Comparison of ENCODE assay signal across 10 mouse cellular contexts in the genomic region with DNA sequence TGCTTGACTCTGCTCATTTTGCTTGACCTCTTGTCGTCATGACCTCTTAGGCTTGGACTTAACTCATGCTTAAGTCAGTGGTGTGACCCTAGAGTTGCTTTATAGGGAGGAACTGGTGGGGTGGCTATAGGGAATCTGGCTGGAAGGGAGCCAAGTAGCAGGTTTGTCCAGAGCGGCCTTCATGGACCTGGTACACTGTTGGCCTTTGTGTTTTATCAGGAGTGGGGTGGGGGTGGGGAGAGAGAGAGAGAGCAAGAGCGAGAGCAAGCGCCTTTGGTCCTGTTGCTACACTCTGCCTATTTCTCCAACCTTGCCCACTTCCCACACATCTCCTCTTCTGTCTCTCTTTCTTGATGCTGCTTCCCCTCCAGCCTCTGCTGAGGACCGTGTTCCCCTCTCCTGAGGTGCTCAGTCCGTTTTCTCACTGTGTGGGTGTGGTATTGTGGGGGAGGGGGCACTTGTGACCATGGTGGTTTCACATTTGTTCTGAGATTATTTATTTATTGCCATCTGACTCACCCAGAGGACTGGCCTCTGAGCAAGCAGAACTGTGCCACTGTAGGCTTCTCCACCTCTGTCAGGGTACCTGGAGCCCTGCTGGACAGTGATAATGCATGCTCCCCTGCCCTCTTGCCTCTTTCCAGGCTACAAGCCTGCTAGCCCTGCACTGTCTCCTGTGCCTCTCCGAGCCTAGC. TPM values are rescaled to one million over a fixed set of nuclear protein-coding genes. Genes with fewer than 3 reads are reported as not detected.
DNase-seq lines count a peak whose midpoint lies in the region; ATAC-seq and TF ChIP-seq lines count a peak whose summit lies in the region.
"Had no signal": no experiment of that assay in that cellular context is flagged by ENCODE, and none has a peak within 500 bp of the region (broad histone marks: within the 10 kb centered on the region; RNA-seq: fewer than 3 reads in every experiment).

No protein-coding gene starts in this region.

- H3K4me1 ChIP-seq in heart, postnatal 0 days (ENCODE audit: control insufficient read depth, insufficient read depth): peaks cover 7% of the 10 kb centered on the region
- H3K4me1 ChIP-seq in MEL (ENCODE audit: control insufficient read depth in 1 of 2, insufficient read depth in 2 of 2, low read length in 2 of 2): peaks cover 3 to 18% of the 10 kb centered on the region in 2 experiments; a peak in 3 of 4 replicates

- no peaks in the 10 kb centered on the region for H3K27me3 ChIP-seq in heart, postnatal 0 days (ENCODE audit: control insufficient read depth, insufficient read depth, low read length)
- no peaks in the 10 kb centered on the region for H3K27me3 ChIP-seq in MEL (ENCODE audit: control insufficient read depth in 1 of 2, insufficient read depth in 2 of 2, low read length in 2 of 2)

- TF ChIP-seq EP300 in heart, postnatal 0 days (IDR thresholded peaks at IDR 0.05; ENCODE audit: low read depth): no peak
- no peak for TF ChIP-seq EP300 in MEL (IDR thresholded peaks at IDR 0.05; ENCODE audit: low read depth in 1 of 2, low read length in 2 of 2)

- H3K4me3 ChIP-seq in heart, postnatal 0 days (ENCODE audit: low read depth, low read length): no peak overlapping the region
- no peak overlapping the region; a peak in 1 of 4 replicates for H3K4me3 ChIP-seq in MEL (ENCODE audit: control insufficient read depth in 1 of 2, insufficient read depth in 1 of 2, low read depth in 2 of 2, low read length in 2 of 2)

- no peaks in the 10 kb centered on the region for H3K9me3 ChIP-seq in heart, postnatal 0 days (replicated peaks; ENCODE audit: control insufficient read depth, low read length)
- H3K9me3 ChIP-seq in MEL (replicated peaks; ENCODE audit: insufficient read depth, low read length): no peaks in the 10 kb centered on the region

- peak; percentile 11 for DNase-seq in heart, postnatal 0 days (ENCODE audit: low spot score)
- no peak for DNase-seq in heart, postnatal 36 days
- no peak for DNase-seq in MEL (ENCODE audit: low read depth, low spot score)
- DNase-seq in cerebellum, adult 9-11 months: no peak
- DNase-seq in gastrocnemius, postnatal 4 days (ENCODE audit: low spot score in 2 of 2): no peak
- no peak for DNase-seq in kidney, postnatal 36 days

- H3K36me3 ChIP-seq in heart, postnatal 0 days (replicated peaks; ENCODE audit: control insufficient read depth, insufficient read depth, low read length): no peaks in the 10 kb centered on the region
- peaks cover 0 to 2% of the 10 kb centered on the region in 2 experiments; a peak in 1 of 4 replicates for H3K36me3 ChIP-seq in MEL (ENCODE audit: control insufficient read depth in 1 of 2, insufficient read depth in 2 of 2, low read length in 2 of 2)

- no peak overlapping the region for H3K27ac ChIP-seq in heart, postnatal 0 days (ENCODE audit: low read depth)
- no peak overlapping the region for H3K27ac ChIP-seq in MEL (ENCODE audit: control insufficient read depth, low read depth, low read length)
- H3K27ac ChIP-seq: hindbrain, embryonic 14.5 days had no signal

- H3K4me2 ChIP-seq in heart, postnatal 0 days (ENCODE audit: low read depth, low read length): no peak overlapping the region
- H3K4me2 ChIP-seq: hindbrain, embryonic 14.5 days had no signal

- ATAC-seq in heart, postnatal 0 days (ENCODE audit: insufficient read depth, low read depth): peak; percentile 40
- ATAC-seq in hematopoietic stem cell, adult 5-6 weeks (replicated peaks in 1 of 2; ENCODE audit: insufficient read depth in 1 of 2, low FRiP score in 2 of 2, low TSS enrichment in 1 of 2, low read depth in 1 of 2, poor library complexity in 2 of 2, severe bottlenecking in 2 of 2): peak; percentile 43 to 44; a peak in 3 of 4 replicates
- ATAC-seq in monocyte, adult 5-6 weeks (replicated peaks; ENCODE audit: insufficient number of reproducible peaks, low FRiP score, low TSS enrichment, poor library complexity, severe bottlenecking): peak; percentile 74

- no peak for TF ChIP-seq CTCF in heart, postnatal 0 days (IDR thresholded peaks at IDR 0.05; ENCODE audit: low read depth)
- no peak for TF ChIP-seq CTCF in MEL (IDR thresholded peaks at IDR 0.05 in 2 of 3, conservative IDR thresholded peaks at IDR 0.05 in 1 of 3; ENCODE audit: control insufficient read depth in 1 of 3, insufficient read depth in 1 of 3, low read depth in 2 of 3, low read length in 3 of 3, poor library complexity in 1 of 3, severe bottlenecking in 1 of 3)

- H3K9ac ChIP-seq in heart, postnatal 0 days (replicated peaks; ENCODE audit: low read depth, low read length): no peak overlapping the region
- H3K9ac ChIP-seq in MEL (ENCODE audit: control insufficient read depth, low read depth, low read length, poor library complexity, severe bottlenecking): peak overlapping the region; percentile 35
- H3K9ac ChIP-seq: hindbrain, embryonic 14.5 days had no signal

- 40% methylated on average over 7 of the region's 7 CpGs for WGBS in heart, postnatal 0 days

- TF ChIP-seq POLR2A in MEL (IDR thresholded peaks at IDR 0.05; ENCODE audit: control insufficient read depth in 1 of 2, insufficient read depth in 1 of 2, low read depth in 1 of 2, low read length in 2 of 2, poor library complexity in 1 of 2): no peak

- H3K79me2 ChIP-seq in MEL (ENCODE audit: control insufficient read depth, insufficient read depth, low read length, poor library complexity): no peaks in the 10 kb centered on the region

- intact Hi-C loops in heart, postnatal 36 days (cut with DNase I): no loop called here

- no peak for TF ChIP-seq RAD21 in MEL (IDR thresholded peaks at IDR 0.05; ENCODE audit: low read depth, low read length)

TF ChIP-seq in MEL, 35 proteins besides CTCF, POLR2A, EP300 and RAD21:
- no peak for TF ChIP-seq UBTF (IDR thresholded peaks at IDR 0.05; ENCODE audit: borderline replicate concordance, insufficient read depth, low read depth, low read length)
- no peak for TF ChIP-seq NRF1 (IDR thresholded peaks at IDR 0.05; ENCODE audit: insufficient read depth, low read depth, low read length, poor library complexity, severe bottlenecking)
- TF ChIP-seq E2F4 (IDR thresholded peaks at IDR 0.05; ENCODE audit: borderline replicate concordance, low read depth, low read length): no peak
- no peak for TF ChIP-seq POLR2AphosphoS5 (IDR thresholded peaks at IDR 0.05; ENCODE audit: borderline replicate concordance, low read depth, low read length)
- TF ChIP-seq POLR2AphosphoS2 (IDR thresholded peaks at IDR 0.05; ENCODE audit: low read length): no peak
- TF ChIP-seq MAZ (IDR thresholded peaks at IDR 0.05; ENCODE audit: low read depth, low read length): no peak
- no peak for TF ChIP-seq NELFE (IDR thresholded peaks at IDR 0.05; ENCODE audit: low read depth, low read length)
- no peak for TF ChIP-seq ELF1 (IDR thresholded peaks at IDR 0.05; ENCODE audit: low read depth, low read length)

RNA-seq across cellular contexts. Expression of a gene that starts 7.4 kb away (rescaled TPM):
- total RNA-seq in heart, postnatal 0 days (2014; rRNA removed; ENCODE audit: low replicate concordance): 0.65 TPM in 1 of 2 replicates, not detected in the other
- 0.07 TPM in 1 of 2 replicates, not detected in the other for polyA plus RNA-seq in heart, postnatal 0 days (2015; fragmentation: Nextera tagmentation; extraction: Ambion mirVana)
- not detected for total RNA-seq in heart, postnatal 36 days (2021)
- not detected in 2 replicates for total RNA-seq in MEL (2012; rRNA removed)
- not detected for polyA plus RNA-seq in MEL (2012; ENCODE audit: insufficient read depth in 1 of 2, insufficient read length in 2 of 2, low read depth in 1 of 2, low replicate concordance in 2 of 2, missing spikeins in 1 of 2)
- not detected in 2 replicates for total RNA-seq in hematopoietic stem cell, adult 5-6 weeks (2017)
- not detected in 3 replicates for total RNA-seq in monocyte, adult 5-6 weeks (2017)
- not detected for total RNA-seq in gastrocnemius, postnatal 4 days (2021)
- total RNA-seq: layer of hippocampus, postnatal 10 days had no signal
- polyA plus RNA-seq: hindbrain, embryonic 14.5 days had no signal

RNA-seq across cellular contexts. Expression of a gene that starts 9.7 kb away (rescaled TPM):
- 33.2 and 40.1 TPM in 2 replicates for total RNA-seq in heart, postnatal 0 days (2014; rRNA removed; ENCODE audit: low replicate concordance)
- 34.6 and 39.9 TPM in 2 replicates for polyA plus RNA-seq in heart, postnatal 0 days (2015; fragmentation: Nextera tagmentation; extraction: Ambion mirVana)
- 10 to 100 TPM; 40.7 to 44.9 TPM for total RNA-seq in heart, postnatal 36 days (2021)
- not detected in 2 replicates for total RNA-seq in MEL (2012; rRNA removed)
- polyA plus RNA-seq in MEL (2012; ENCODE audit: insufficient read depth in 1 of 2, insufficient read length in 2 of 2, low read depth in 1 of 2, low replicate concordance in 2 of 2, missing spikeins in 1 of 2): not detected
- not detected in 2 replicates for total RNA-seq in hematopoietic stem cell, adult 5-6 weeks (2017)
- 0.49 TPM in 1 of 3 replicates, not detected in the others for total RNA-seq in monocyte, adult 5-6 weeks (2017)
- total RNA-seq in gastrocnemius, postnatal 4 days (2021): 100 to 1,000 TPM; 115 to 133 TPM

Comparison
In these comparisons a context has a peak if more than half of its experiments do, and no peak if none do; other contexts are left out.
1. RNA of a gene that starts 9.7 kb away (total RNA-seq): 115 to 133 TPM in gastrocnemius, postnatal 4 days, 40.7 to 44.9 TPM in heart, postnatal 36 days and 33.2 to 40.1 TPM in heart, postnatal 0 days; not detected in MEL, not detected in hematopoietic stem cell, adult 5-6 weeks and 0.49 TPM in monocyte, adult 5-6 weeks; every median in the first group is over 10 times any median in the second.
2. Peak in every context shown above with its lines, with median percentiles within 50 percentile points of each other: ATAC-seq.